Mouse (Mus musculus) right cerebral cortex, postnatal 14 days (tissue): ENCODE measurements around the gene Igsf3.
A peak's percentile ranks its signal among the peaks of the same experiment; 100 is the strongest.

Experiments used
- DNase-seq: peaks from one replicate; pipeline ENCODE4 v3.0.0; 2022

Igsf3 gene

GRCm38 (mm10) chr3:101377256-101378024 lies 557 bp downstream of the Igsf3 start:
- no peak for DNase-seq

DNA sequence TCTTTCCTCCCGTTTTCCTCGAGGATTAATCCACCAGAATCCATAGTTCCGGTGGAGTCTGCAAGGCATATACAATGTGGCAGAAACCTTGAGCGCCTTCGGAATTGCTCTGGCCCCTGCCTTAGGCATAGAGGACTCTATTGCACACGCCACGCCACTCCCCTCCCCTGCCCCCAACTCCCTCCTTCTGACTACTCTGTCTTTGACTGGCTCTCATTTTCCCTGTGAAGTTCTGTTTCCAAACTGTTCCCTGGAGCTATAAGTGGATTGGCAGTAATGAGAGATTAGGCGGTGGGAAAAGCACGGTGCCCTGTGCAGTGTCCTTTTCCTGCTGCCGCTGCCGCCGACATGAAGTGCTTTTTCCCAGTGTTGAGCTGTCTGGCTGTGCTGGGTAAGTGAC lies 1.2 kb downstream of the Igsf3 start:
- no peak for DNase-seq

DNA sequence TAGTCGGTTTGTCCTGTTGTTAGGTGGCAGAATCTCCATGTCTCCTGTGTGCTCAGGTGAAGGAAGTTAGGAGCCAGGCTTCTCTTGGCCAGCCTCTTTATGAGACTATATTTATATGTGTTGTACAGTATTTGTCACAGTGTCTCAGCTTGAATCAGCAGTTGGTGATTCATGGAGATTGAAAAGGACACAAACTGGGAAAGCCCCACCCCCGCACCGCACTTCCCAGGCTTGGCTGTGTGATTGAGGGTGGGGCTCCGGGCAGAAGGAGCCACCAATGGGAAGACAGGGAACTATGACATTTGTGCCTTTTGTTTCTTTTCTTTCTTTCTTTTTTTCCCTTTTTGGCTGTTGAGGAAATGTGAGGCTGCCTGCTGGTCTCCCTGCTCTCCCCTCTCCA lies 2.9 kb downstream of the Igsf3 start:
- DNase-seq: peak; percentile 74

DNA sequence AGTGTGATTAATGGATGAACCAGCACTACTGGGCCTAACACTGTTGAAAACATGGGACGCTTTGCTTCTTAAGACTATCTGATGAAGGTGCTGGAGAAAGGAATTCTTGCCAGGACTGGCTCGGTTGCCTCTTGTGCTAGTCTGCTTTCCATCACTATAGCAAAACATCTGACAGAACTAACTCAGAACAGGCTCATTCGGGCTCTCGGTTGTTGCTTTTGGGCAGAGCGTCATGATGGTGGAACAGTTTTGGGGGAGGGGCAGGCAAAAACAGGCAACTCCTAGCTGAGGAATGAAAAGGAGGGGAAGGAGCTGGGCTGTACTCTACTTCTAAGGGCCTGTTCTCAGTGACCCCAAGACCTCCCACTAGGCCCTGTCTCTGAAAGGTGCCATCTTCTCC lies 4.8 kb downstream of the Igsf3 start:
- no peak for DNase-seq

DNA sequence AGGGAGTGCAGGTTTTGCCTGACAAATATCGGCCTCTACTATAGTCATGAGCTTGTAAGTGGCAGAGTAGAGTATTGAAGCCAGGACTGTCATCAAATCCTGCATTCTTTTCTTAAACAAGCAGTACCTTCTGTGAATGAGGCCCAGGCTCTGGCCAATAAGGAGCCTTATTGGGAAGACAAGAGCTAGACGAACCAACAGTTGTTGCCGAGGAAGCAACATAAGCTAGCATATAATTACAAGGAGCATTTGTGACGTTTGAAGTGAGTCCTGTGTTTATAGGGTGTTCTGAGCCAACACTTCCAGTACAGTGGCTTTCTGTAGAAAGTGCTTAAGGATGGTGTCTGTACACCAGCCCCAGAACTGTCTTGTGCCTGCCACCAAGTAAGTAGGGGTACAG lies 5.9 kb downstream of the Igsf3 start:
- no peak for DNase-seq

DNA sequence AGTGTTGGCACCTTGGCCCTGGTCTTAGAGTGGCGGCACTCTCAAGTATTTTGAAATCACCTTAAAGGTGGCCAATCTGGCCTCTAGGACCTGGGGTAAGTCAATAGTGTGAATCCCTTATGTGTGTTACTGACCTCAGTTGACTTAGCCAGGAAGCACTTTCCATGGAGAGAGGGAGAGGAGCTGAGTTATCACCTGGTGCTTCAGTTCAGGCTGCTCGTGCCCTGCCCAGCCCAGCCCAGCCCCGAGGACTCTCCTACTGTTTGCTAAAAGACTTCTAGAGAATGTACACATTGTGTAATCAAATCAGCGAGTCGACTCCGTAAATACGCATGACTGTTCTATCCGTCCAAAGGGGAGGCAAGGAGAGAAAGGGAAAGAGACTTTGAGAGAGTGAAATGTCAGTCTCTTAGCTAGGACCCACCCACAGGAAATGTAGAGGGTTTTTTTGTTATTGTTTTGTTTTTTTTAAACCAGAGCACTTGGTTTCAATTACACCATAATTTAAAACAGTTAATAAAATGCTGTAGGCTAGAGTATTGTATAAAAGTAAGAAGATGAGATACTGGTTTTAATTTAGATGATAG lies 9.6 kb downstream of the Igsf3 start:
- no peak for DNase-seq

GRCm38 (mm10) chr3:101387849-101388248 lies 11.0 kb downstream of the Igsf3 start:
- DNase-seq: no peak

DNA sequence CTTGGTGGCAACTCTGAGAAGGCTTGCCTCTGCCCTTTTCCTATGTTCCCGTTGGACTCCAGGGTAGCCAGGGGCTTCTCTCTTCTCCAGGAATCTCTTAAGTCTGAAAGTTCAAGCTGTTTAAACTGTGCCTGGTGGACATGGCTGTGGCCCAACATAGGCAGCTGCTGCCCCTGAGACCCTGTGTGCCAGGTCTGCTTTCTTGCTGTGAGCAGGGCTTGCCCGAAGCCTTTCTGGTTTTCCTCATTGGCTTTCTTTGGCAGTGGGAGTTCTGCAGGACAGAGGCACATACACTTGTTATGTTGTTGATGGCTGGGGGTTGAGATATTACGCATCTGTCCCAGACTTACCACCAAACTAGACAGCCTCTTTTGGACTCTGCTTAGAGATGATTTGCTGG lies 12.7 kb downstream of the Igsf3 start:
- no peak for DNase-seq

DNA sequence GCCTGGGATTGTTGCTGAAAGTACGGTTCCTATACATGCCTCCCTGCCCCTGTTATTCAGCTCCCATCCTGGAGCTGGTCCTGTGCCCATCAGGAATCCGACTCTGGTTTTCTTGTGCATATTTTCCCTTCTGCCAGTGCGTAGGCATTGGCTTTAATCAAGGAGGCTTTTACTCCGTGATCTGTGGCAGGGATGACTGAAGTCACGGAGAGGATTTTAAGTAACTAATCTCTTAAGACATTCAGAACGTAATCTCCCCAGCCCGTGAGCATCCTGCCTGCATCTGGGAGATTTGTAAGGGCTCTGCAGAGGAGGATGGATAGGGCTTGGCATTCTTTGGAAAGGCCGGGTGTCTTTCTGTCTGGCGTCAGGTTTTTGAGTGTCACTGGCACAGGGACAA lies 13.6 kb downstream of the Igsf3 start:
- no peak for DNase-seq

- DNase-seq: no peak
Observed at GRCm38 (mm10) chr3:101391991-101392390, 15.1 kb downstream of the Igsf3 start.

GRCm38 (mm10) chr3:101393103-101393644 lies 16.3 kb downstream of the Igsf3 start:
- DNase-seq: no peak

DNA sequence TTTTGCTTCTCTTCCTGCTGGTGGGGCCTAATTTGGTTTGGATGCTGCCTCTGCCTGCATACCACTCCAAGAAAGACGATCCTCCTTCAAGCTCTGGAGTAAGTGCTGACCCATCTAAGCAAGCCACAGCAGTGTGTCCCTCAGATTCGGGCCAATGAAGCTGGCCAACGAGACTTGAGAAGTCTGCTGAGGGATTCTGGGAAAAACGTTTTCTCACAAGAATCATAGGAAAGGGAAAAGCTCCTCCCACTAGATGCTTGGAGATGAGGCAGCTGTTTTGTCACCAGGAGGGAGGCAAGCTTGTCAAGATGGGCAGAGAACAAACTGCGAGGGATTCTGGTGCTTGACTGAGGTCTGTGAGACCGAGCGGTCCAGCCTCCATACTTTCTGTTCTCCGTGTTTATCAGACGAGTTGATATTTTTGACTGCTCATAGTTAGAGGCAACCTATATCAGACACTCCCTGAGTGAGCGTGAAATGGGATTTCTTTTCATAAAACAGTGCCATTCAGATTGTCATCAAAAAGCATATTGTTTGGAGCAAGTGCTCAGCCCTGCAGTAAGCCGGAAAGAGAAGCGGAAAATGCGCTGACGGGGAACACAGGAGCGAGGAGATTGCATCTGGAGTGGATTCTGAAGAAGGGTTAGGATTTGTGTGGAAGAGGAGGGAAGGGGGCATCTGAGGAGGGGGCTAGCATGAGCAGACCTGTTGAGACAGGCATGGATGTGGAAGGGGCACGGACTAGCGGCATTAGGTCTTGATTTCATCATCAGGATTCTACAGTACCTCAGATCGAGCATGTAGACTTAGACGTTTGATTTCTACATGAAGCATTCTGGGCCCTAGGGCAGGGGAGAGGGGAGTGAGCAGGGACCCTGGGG lies 17.0 kb downstream of the Igsf3 start:
- no peak for DNase-seq

DNA sequence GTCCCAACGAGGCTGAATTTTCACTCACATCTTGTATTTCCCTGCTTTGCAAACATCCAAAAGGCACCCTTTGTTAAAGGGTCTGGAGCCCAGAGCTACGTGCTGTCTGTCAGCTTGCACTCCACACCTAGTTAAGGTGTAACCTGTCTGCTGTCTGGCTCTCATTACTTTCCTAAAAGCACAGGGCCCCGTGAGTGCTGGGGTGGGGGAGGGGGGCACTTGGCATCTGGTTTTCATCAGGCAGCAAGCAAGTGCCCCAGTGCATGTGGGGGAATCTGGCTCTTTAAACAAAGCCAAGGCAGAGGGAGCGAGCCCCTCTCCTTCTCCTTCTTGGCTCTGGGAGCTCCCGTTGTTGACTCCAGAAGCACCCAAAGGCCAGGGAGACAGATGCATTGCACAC lies 18.5 kb downstream of the Igsf3 start:
- no peak for DNase-seq

- DNase-seq: no peak
Observed at GRCm38 (mm10) chr3:101396061-101396460, 19.2 kb downstream of the Igsf3 start.

DNA sequence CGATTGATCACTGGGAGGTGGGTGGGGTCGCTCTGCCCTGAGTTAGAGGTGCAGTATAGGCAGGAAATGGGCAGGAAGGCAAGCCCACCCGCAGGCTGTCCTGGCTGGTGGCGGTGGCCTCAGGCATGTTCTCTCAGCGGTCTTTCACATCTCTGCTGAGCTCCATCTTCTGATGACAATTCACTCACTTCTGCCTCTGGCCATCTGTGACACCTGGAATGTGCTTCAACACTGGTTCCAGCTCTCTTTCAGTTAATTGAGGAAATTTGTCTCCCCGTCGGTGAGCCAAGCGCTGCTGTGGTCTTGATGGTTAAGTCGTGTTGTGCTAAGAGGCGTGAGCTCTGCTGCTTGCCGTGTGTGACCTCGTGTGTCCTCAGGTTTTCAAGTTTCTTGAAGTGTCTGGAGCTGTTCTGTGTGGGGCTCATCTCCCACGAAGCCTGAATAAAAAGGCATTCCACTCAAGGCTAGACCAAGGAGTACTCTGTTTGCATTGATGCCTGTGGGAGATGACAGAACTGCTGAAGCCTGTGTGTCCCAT lies 19.9 kb downstream of the Igsf3 start:
- DNase-seq: no peak

DNA sequence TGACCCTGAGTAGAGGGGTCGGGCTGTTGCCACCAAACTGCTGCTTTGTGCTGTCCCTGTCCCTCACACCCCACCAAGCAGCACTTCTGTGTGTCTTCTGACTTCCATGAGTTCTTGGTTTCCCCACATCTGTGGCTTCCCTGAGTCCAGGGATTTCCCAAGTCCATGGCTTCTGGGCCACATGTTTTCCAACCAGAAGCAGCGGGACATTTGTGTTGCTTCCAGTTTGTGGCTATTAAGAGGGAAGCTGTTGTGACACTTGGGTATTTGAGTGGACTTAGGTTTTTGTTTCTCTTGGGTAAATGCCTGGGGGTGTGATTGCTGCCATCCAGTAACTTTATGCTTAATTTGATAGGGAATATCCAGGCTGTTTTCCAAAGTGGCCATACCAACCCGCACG lies 20.5 kb downstream of the Igsf3 start:
- DNase-seq: no peak

DNA sequence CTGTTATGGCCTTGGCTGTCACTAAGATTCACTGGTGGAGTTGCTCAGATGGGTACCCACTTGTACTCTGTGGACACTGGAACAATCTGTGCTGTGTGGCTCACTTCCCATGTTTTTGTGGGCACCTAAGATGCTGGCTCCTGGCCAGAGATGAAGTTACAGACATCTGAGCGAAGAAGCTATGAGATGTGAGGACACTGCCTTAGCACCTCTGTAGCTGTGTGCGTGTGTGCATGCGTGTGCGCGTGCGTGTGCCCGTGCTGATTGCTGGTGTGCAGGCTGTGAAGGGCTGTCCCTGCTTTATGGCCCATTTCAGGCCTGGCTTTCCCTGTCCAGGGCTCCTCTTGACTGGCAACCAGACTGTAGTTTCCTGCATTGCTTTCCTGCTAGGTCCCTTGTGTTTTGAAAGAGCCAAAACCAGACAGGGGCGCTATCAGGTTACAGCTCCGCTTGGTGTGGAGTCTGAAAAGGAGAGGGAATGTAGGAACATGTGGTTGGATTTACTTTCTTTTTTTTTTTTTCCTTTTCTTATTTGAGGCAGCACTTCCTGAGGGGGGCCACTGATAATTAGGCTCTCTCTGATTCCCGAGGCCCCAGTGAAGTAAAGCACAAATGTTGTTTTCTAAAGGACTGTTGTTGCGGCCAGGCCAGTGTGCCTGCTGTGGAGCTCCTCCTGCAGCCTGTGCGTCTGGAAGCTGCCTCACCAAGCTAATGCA lies 21.3 kb downstream of the Igsf3 start:
- no peak for DNase-seq

DNA sequence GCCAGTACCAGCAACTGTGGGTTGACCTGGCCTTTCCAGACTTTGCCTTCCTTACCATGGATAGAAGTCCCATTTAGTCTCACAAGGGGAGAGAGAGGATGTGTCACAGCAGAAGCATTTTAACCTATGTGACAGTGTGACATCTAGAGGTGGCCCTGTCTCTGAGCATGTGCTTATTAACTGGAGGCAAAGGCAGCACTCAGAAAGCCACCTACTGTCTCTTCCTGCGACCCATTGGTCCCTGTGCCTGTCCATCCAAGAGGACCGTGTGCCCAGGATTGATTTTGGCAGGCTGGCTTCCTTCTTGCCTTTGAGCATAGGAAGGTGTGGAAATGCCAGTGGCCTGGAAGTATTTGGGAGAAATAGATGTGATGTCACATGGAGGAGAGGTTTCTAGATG lies 22.0 kb downstream of the Igsf3 start:
- DNase-seq: no peak

- DNase-seq: no peak
Observed at GRCm38 (mm10) chr3:101401501-101401900, 24.6 kb downstream of the Igsf3 start.

- DNase-seq: no peak
Observed at GRCm38 (mm10) chr3:101404620-101405415, 27.9 kb downstream of the Igsf3 start.

DNA sequence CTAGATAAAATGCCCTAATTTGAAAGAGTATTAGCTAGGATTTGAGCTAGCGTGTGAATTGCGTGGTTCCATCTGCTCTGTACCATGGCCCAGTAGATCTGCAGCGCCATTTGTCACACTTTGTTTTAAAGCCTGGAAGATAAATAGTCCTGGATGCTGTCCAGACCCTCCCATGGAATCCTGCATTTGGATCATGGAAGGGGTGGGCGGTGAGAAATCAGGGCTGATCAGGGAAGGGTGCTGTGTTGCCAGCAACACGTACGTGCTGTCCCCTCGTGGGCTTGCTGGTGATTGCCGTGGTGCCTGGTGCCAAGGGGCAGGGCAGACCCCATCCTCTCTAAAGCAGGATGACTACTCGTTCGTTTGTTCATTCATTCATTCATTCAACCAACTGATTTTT lies 28.6 kb downstream of the Igsf3 start:
- DNase-seq: peak; percentile 66

DNA sequence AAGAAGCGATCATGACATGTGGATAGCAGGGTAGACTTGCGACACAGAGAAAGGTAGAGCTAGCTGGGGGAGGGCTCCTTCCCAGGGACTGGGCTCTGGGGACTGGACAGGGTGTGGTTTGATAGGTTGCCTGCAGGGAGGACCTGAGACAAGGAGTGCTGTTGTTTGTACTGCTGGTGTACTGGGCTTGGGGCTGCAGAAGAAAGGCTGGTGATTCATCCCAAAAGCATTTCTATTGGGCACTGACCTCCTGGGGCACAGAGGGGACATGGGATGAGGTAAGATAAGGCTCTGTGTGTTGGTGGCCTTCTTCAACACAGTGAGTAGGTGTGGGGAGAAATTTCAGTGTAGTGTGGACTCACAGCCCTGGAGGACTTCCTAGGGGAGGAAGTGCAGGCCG lies 29.2 kb downstream of the Igsf3 start:
- no peak for DNase-seq
